Mouse (Mus musculus) midbrain, embryonic 14.5 days (tissue): ENCODE measurements around the gene 2310022B05Rik. TPM values are rescaled to one million over a fixed set of nuclear protein-coding genes. Genes with fewer than 3 reads are reported as not detected.
A peak's percentile ranks its signal among the peaks of the same experiment; 100 is the strongest.

Experiments used
- ATAC-seq: fragments of 200-750 bp; cut with Nextera tagmentation; 2 replicates; pipeline ENCODE4 v1.8.0; 2017; ENCODE audit warnings: moderate number of reproducible peaks, moderate library complexity; ENCODE audit not compliant: low FRiP score, low TSS enrichment
- DNase-seq: peaks from one replicate; pipeline ENCODE4 v3.0.0-alpha.2; 2015
- H3K27ac ChIP-seq: fragments of 300-500 bp; sonication (generic); replicated peaks from 2 replicates; pipeline ENCODE4 v1.5.1; 2014; ENCODE audit warnings: mild to moderate bottlenecking, low read depth, low read length, moderate library complexity
- H3K27me3 ChIP-seq: fragments of 300-500 bp; sonication (generic); 2 replicates; pipeline ENCODE4 v1.6.1; 2014; ENCODE audit warnings: low read length, control low read depth, mixed read lengths; ENCODE audit not compliant: control insufficient read depth, insufficient read depth
- H3K36me3 ChIP-seq: fragments of 300-500 bp; sonication (generic); 2 replicates; pipeline ENCODE4 v1.6.1; 2014; ENCODE audit warnings: low read length, control low read depth; ENCODE audit not compliant: control insufficient read depth, insufficient read depth
- H3K4me1 ChIP-seq: fragments of 300-500 bp; sonication (generic); 2 replicates; pipeline ENCODE4 v1.6.1; 2014; ENCODE audit warnings: mild to moderate bottlenecking, antibody characterized with exemption, low read length, control low read depth; ENCODE audit not compliant: control insufficient read depth, insufficient read depth
- H3K4me2 ChIP-seq: fragments of 300-500 bp; sonication (generic); 2 replicates; pipeline ENCODE4 v1.6.1; 2014; ENCODE audit warnings: mild to moderate bottlenecking, low read length, moderate library complexity
- H3K4me3 ChIP-seq: fragments of 300-500 bp; sonication (generic); replicated peaks from 2 replicates; pipeline ENCODE4 v1.5.1; 2014; ENCODE audit warnings: low read depth, low read length
- H3K9ac ChIP-seq: fragments of 300-500 bp; sonication (generic); replicated peaks from 2 replicates; pipeline ENCODE4 v1.6.1; 2014; ENCODE audit warnings: mild to moderate bottlenecking, low read length, moderate library complexity
- H3K9me3 ChIP-seq: fragments of 300-500 bp; sonication (generic); 2 replicates; pipeline ENCODE4 v1.6.1; 2016; ENCODE audit warnings: low read length, control low read depth, mixed read lengths; ENCODE audit not compliant: control insufficient read depth
- WGBS: fragments of 180-500 bp; shearing (Covaris S2); extraction: QIAGEN DNeasy Blood & Tissue Kit; methylation state at CpG from one replicate; pipeline ENCODE4 v1.1.7; 2014; 5-methylcytosine and 5-hydroxymethylcytosine counted together
- polyA plus RNA-seq: library from polyadenylated mRNA; unstranded; fragments of >200 nt; fragmentation: Nextera tagmentation; extraction: Ambion mirVana; gene quantifications from 2 replicates; pipeline ENCODE4 v1.2.1, GENCODE M21; 2014

The 2310022B05Rik gene
- polyA plus RNA-seq, 1 experiment from 2014 or later: 29.0 TPM

- no peak overlapping the region for H3K4me2 ChIP-seq
- 91% methylated on average over 14 of the region's 14 CpGs for WGBS
- H3K27me3 ChIP-seq: no peaks in the 10 kb centered on the region
- no peak overlapping the region for H3K9ac ChIP-seq
- ATAC-seq (no peak), DNase-seq (no peak)
- no peak overlapping the region for H3K4me3 ChIP-seq
- H3K9me3 ChIP-seq: no peaks in the 10 kb centered on the region
- peaks cover 29% of the 10 kb centered on the region for H3K36me3 ChIP-seq
- H3K27ac ChIP-seq: no peak overlapping the region
- H3K4me1 ChIP-seq: no peaks in the 10 kb centered on the region
Observed at GRCm38 (mm10) chr8:124633001-124633703, 30.0 kb downstream of the 2310022B05Rik start.

GRCm38 (mm10) chr8:124631966-124632365 lies 31.2 kb downstream of the 2310022B05Rik start:
- 38% methylated on average over 7 of the region's 7 CpGs for WGBS
- Histone ChIP-seq H3K4me3 (no peak overlapping the region), H3K27ac (0 out of 2 replicates have a peak overlapping the region, but pooled peaks have one; percentile 13), H3K27me3 (no peaks in the 10 kb centered on the region), H3K9me3 (no peaks in the 10 kb centered on the region), H3K4me2 (no peak overlapping the region), H3K36me3 (peaks cover 17% of the 10 kb centered on the region), H3K4me1 (no peaks in the 10 kb centered on the region), H3K9ac (no peak overlapping the region)
- DNase-seq (no peak), ATAC-seq (no peak)

DNA sequence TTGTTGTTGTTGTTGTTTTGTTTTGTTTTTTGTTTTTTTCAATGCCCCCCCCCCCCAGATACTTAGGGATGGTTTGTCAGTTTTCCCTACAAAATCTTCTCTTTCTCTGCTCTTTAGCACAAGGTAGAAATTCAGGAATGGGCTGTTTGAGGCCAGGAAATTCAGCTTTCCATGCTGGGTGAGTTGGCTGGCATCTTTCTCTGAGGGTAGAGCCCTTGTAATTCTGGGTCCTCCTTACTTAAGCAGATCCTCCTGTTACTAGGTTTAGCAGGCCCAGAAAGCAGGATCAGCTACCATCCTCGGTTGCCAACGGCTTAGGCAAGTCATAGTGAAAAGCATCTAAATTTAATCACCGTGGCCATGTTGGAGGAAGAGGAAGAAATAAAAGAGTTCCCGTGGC lies 32.3 kb downstream of the 2310022B05Rik start:
- no peak overlapping the region for H3K27ac ChIP-seq
- H3K36me3 ChIP-seq: peaks cover 6% of the 10 kb centered on the region; the same call in 1 of the 2 replicates
- H3K9ac ChIP-seq: no peak overlapping the region
- H3K4me3 ChIP-seq: no peak overlapping the region
- ATAC-seq (no peak), DNase-seq (no peak)
- H3K4me1 ChIP-seq: no peaks in the 10 kb centered on the region
- no peaks in the 10 kb centered on the region for H3K9me3 ChIP-seq
- no peak overlapping the region for H3K4me2 ChIP-seq
- no peaks in the 10 kb centered on the region for H3K27me3 ChIP-seq
- 50% methylated on average over 4 of the region's 4 CpGs for WGBS

- H3K36me3 ChIP-seq: 0 out of 2 replicates have a peak, but pooled peaks cover 3% of the 10 kb centered on the region
- 83% methylated on average over 6 of the region's 6 CpGs for WGBS
- no peak overlapping the region for H3K9ac ChIP-seq
- no peaks in the 10 kb centered on the region for H3K27me3 ChIP-seq
- H3K4me1 ChIP-seq: no peaks in the 10 kb centered on the region
- no peaks in the 10 kb centered on the region for H3K9me3 ChIP-seq
- no peak overlapping the region for H3K27ac ChIP-seq
- no peak overlapping the region for H3K4me3 ChIP-seq
- DNase-seq (no peak), ATAC-seq (no peak)
- H3K4me2 ChIP-seq: no peak overlapping the region
Observed at GRCm38 (mm10) chr8:124630489-124630888, 32.7 kb downstream of the 2310022B05Rik start.

DNA sequence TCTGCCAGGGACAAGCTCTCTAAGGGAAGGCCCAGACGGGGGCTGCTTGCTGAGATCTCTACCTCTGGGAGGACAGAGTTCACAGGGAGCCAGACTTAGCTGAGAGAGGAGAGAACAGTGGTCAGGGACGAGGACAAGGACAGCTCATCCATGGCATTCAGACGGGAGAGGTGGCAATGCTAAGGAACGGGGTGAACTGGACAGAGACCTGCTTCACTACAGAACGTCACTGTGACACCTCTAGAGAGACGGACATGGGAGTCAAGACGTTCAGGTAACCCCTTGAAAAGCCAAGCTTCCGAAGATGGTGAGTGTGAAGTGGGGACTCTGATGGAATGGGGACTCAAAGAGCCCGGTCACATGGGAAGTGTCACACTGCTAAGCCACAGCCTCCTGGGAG lies 36.9 kb downstream of the 2310022B05Rik start:
- no peak overlapping the region for H3K27ac ChIP-seq
- no peaks in the 10 kb centered on the region for H3K9me3 ChIP-seq
- no peak for DNase-seq
- no peaks in the 10 kb centered on the region for H3K27me3 ChIP-seq
- 87% methylated on average over 9 of the region's 9 CpGs for WGBS
- H3K4me2 ChIP-seq: no peak overlapping the region
- H3K4me1 ChIP-seq: no peaks in the 10 kb centered on the region
- H3K36me3 ChIP-seq: no peaks in the 10 kb centered on the region
- no peak overlapping the region for H3K4me3 ChIP-seq
- ATAC-seq: no peak
- H3K9ac ChIP-seq: no peak overlapping the region

DNA sequence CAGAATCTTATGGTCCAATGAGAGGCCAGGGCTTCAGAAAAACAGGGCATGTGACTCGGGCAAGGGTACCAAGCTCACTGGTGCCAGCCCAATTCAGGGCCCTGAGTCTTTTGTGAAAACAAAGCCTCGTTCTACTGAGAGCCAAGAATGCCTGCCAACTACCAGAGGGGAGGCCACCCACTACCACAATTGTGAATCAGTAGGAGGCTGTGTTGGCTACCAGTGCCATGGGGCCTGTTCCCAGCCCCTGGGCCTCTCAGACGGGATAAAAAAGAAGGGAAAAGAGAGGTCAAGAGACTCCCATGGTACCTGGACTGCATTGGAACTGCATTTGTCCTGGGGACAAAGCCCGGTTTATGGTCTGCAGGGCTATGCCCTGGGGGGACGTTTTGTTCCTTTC lies 41.9 kb downstream of the 2310022B05Rik start:
- no peak for ATAC-seq
- peak; percentile 60 for DNase-seq
- no peaks in the 10 kb centered on the region for H3K4me1 ChIP-seq
- no peak overlapping the region for H3K27ac ChIP-seq
- no peaks in the 10 kb centered on the region for H3K27me3 ChIP-seq
- H3K36me3 ChIP-seq: no peaks in the 10 kb centered on the region
- H3K4me2 ChIP-seq: no peak overlapping the region
- H3K9me3 ChIP-seq: no peaks in the 10 kb centered on the region
- no peak overlapping the region for H3K9ac ChIP-seq
- WGBS: 45% methylated on average over 5 of the region's 5 CpGs
- H3K4me3 ChIP-seq: no peak overlapping the region

DNA sequence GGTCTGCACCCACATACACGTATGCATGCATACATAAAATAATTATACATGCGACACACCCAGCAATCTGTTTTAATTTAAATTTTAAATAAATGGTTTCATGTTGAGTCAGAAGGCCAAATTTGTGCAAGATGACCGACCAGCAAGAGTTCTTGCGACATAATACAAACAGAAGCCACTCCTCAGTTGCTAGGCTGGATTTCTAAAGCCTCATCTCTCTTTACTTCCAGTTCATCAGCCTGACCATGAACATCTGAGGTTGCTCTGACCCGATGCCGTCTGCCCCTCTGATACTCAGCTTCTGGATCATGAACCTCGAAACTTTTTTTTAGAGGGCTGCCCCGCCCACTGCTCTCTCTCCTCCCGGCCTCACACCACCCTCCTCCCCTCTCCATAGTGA lies 44.9 kb downstream of the 2310022B05Rik start:
- ATAC-seq: no peak
- H3K9ac ChIP-seq: no peak overlapping the region
- H3K27me3 ChIP-seq: no peaks in the 10 kb centered on the region
- no peaks in the 10 kb centered on the region for H3K36me3 ChIP-seq
- H3K4me1 ChIP-seq: no peaks in the 10 kb centered on the region
- no peaks in the 10 kb centered on the region for H3K9me3 ChIP-seq
- 64% methylated on average over 9 of the region's 9 CpGs for WGBS
- no peak overlapping the region for H3K4me3 ChIP-seq
- no peak for DNase-seq
- H3K27ac ChIP-seq: no peak overlapping the region
- H3K4me2 ChIP-seq: no peak overlapping the region

DNA sequence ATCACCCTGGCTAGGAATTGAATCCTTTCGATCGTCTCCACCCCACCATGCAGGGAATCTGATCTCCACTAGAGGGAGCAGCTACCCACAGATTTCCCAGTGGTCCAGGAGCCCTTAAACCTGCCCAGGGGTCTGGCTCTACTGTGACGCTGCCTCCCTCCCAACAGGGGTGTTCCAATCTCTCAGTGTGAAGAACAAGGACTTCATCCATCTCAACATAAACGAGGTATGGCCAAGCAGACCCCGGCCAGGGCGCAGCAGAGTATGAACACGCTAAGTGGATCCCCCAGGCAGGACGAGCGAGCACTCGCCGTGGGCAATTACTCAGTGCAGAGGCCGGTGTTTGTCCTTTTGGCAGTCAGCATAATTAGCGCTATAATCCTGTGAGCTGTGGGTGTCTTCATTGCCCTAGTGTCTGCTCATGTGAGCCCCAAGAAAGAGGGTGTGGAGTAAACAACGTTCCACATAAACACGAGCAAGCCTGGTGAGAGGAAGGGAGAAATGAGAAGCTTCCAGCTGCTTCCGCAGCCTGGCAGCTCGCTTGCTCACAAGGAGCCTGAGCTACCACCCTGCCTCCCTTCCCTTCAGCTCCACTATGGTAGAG lies 45.8 kb downstream of the 2310022B05Rik start:
- H3K9ac ChIP-seq: peak overlapping the region; percentile 52
- H3K27me3 ChIP-seq: no peaks in the 10 kb centered on the region
- DNase-seq: peak; percentile 90
- H3K9me3 ChIP-seq: no peaks in the 10 kb centered on the region
- H3K4me2 ChIP-seq: peak overlapping the region; percentile 59
- peak overlapping the region; percentile 30 for H3K4me3 ChIP-seq
- H3K27ac ChIP-seq: peak overlapping the region; percentile 22
- H3K4me1 ChIP-seq: no peaks in the 10 kb centered on the region
- H3K36me3 ChIP-seq: no peaks in the 10 kb centered on the region
- WGBS: 11% methylated on average over 17 of the region's 17 CpGs
- ATAC-seq: peak; percentile 79; the same call in 1 of the 2 replicates

GRCm38 (mm10) chr8:124614325-124614724 lies 48.8 kb downstream of the 2310022B05Rik start:
- Histone ChIP-seq H3K36me3 (no peaks in the 10 kb centered on the region), H3K9me3 (no peaks in the 10 kb centered on the region), H3K27ac (no peak overlapping the region), H3K4me2 (no peak overlapping the region), H3K4me3 (no peak overlapping the region), H3K27me3 (no peaks in the 10 kb centered on the region), H3K9ac (no peak overlapping the region), H3K4me1 (no peaks in the 10 kb centered on the region)
- ATAC-seq (no peak), DNase-seq (no peak)
- 86% methylated on average over 5 of the region's 6 CpGs for WGBS
